Mouse (Mus musculus) urinary bladder, postnatal 4 days (tissue): ENCODE results near the gene Arhgef28.

Experiments used
- DNase-seq, 2 experiments: peaks; one replicate each; pipeline ENCODE4 v3.0.0; 2021 to 2022; ENCODE audit warnings: low spot score in 2 of 2

The Arhgef28 gene

GRCm38 (mm10) chr13:97966077-97966476, 240.2 kb downstream of the Arhgef28 start:
- DNase-seq, result no peak

GRCm38 (mm10) chr13:97964892-97965424, 241.3 kb downstream of the Arhgef28 start:
- no peak for DNase-seq

GRCm38 (mm10) chr13:97960142-97960541, 246.1 kb downstream of the Arhgef28 start:
- no peak for DNase-seq

DNA sequence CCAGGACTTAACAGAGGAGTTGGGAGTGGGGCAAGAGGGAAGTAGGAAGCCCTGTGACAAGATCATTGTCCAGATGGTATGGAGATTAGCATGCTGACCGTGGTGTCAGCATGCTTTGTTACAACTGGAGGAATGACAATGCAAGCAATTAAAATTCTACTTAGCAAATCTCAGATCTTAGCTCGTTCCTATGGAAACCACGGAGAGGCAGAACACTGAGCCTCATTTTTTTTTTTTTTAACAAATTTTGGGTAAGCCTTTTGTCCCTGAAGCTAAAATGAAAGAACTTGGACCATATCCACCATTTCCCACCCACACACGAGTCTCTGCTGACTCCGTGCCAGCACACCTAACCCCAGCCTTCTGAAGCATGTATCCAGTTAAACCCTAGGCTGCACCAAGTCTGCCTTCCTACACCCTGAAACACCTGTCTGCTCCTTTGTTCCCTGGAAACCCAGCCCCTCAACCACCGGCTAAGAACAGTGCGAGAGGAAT, 246.8 kb downstream of the Arhgef28 start:
- DNase-seq, result no peak

DNA sequence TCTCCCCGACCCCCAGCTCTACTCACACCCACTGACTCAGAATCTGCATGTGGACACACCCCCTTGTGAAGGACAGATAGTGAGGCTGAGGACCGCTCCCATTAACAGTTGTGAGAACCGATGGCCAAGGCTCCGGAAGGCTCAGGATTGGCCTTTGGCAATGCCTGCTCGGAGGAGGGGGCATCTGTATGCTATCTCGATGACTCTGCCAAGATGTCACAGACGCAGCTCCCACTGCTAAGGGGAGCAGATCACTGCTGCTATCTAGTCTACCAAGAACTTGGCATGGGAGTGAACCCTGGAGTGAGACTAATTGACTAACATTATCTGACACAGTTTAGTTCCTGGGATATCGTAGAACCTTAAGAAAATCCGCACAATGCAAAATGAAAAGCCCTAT, 250.5 kb downstream of the Arhgef28 start:
- no peak for DNase-seq

DNA sequence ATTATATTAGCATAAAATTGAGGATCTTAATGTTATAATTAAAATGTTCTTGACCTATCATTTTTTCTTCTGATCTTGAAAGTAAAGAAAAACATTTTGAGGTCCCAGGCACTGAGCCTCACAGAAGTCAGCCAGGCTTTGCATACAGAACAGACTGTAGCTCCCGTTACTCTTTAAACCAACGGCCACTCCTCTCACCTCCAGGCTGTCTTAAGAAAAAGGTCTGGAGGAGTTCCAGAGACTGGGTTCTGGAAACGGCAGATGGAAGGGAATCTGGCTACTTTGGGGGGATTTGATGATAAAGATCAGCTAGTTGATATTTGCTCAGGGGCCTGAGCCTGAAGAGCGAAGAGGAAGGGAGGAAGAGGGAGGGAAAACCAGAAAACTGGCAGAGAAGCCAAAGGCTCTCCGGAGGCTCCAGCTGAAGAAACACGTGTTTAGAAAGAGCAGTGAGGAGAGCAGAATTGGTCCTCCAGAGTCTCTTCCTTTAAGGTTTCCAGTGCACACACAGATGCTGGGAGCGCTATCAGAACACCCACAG, 251.2 kb downstream of the Arhgef28 start:
- no peak for DNase-seq

GRCm38 (mm10) chr13:97954051-97954450, 252.2 kb downstream of the Arhgef28 start:
- DNase-seq, result no peak

GRCm38 (mm10) chr13:97953526-97953925, 252.7 kb downstream of the Arhgef28 start:
- DNase-seq, result no peak

GRCm38 (mm10) chr13:97948856-97949255, 257.4 kb downstream of the Arhgef28 start:
- no peak for DNase-seq

DNA sequence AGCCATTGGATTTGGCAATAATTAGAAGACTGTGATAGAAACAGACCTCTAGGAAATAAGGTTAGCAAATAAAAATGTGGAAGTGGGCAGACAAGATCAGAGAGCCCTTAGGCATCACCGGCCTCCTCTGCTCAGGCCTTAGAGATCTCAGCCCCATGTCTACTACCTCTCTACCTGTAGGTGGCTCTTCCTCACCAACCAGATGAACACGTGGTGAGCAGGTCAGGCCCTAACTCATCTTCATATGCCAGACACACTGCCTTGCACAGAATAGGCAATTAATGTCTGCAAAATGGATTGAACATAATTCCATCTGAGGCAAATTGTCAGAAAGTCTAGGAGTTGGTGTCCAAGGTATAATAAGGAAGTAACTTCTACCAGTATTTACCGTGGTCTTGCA, 258.6 kb downstream of the Arhgef28 start:
- no peak for DNase-seq

DNA sequence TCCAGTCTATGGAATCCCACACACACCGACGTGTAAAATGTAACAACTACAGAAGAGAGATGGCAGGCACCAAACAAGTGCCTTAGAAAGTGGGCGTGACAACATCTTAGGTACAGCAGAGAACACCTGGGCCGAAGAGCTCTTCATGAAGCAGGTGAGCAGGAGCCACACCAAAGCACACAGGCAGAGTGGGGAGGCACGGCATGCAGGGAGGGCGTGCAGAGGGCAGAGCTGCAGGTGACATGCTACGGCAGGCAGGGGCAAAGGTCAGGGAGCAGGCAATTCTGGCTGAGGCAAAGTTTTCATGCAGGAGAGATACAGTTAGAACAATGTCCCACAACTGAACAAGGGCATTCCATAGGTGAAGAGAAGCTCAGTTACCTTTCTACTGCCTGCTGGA, 259.8 kb downstream of the Arhgef28 start:
- no peak for DNase-seq

DNA sequence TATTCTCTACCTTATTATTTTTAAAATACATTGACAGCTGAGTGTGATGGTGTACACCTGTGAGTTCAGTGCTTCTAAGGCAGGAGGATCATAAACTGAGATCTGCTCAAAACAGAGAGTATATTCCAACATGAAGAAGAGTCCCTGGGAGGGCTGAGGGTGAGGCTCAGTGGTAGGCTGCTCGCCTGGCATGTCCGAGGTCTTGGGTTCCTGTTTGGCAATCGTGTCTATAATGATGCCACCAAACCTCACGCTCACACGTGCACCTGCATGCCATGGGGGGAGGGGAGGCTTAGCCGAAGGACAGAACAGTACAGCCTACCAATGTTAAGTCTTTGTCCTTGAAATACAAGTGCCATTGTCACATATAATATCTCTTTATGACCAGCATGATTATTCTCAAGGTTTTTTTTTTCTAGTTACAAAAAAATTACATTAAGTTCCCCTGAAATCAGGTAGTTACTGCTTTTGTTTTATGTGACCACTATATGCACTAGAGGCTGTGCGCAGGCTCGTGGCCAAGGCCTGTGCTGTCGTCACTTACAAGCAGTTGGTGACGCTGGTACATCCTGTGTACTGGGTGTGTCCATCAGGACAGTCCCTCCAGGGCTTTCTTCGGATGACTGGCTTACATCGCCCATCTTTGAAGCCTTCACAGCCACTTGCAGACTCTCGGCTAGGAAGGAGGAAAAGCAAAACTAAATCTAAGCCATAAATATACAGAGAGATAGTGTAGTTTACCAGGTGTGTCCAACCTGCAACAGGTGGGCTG, 264.1 kb downstream of the Arhgef28 start:
- DNase-seq, result no peak

GRCm38 (mm10) chr13:97941099-97941498, 265.1 kb downstream of the Arhgef28 start:
- no peak for DNase-seq

DNA sequence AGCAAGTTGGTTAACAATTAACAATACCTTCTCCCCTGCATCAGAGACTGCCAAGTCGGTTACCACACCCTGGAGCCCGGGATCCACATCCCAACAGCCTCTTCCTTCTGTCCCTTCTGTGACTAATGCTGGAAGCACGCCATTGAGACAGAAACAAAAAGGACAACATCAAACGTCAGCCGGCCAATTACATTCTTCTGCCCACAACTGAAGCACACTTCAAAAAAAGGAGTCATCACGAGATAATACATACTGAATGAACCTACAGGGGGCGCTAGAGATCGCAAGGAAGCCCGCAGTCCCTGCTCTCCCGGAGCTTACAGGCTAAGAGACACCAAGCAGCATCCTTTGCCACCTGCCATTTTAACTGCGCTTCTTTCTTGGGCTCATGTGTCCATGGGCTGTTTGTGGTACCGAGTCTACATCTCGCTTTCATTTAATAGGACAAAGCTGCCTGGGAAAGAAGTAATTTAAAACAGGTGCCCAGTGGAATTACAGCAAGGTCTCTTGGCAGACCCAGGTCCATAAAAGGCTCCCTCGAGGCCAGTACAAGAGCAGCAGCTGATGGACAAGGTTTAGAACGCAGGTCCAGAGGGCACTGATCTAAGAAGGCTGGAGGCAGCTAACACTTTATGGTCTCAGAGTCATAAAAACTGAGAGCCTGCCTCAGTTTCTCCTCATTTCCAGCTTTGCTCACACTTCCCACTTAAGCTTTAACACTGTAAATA, 266.6 kb downstream of the Arhgef28 start:
- no peak for DNase-seq

- peak; percentile 76 to 95 for DNase-seq
Measured at GRCm38 (mm10) chr13:97938596-97939297, 267.5 kb downstream of the Arhgef28 start.

GRCm38 (mm10) chr13:97937919-97938318, 268.3 kb downstream of the Arhgef28 start:
- peak in 1 of 2 experiments; percentile 37 for DNase-seq

DNA sequence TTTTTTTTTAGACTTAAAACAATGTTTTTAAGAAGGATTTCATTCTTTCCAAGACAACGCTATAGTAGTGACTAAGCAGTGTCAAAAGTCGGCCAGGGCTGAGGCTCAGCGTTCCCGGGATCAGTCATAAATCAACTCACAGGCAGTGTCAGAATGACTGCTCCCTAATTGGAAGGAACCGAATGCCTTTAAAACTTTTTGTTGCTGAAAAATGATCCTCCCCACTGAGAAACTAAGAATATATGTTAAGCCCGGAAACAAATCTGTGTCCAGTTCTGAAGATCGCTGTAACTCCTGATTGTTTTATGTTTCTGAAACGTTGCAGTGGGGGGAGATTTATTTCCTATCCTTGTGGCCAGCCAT, 278.1 kb downstream of the Arhgef28 start:
- DNase-seq, result no peak

DNA sequence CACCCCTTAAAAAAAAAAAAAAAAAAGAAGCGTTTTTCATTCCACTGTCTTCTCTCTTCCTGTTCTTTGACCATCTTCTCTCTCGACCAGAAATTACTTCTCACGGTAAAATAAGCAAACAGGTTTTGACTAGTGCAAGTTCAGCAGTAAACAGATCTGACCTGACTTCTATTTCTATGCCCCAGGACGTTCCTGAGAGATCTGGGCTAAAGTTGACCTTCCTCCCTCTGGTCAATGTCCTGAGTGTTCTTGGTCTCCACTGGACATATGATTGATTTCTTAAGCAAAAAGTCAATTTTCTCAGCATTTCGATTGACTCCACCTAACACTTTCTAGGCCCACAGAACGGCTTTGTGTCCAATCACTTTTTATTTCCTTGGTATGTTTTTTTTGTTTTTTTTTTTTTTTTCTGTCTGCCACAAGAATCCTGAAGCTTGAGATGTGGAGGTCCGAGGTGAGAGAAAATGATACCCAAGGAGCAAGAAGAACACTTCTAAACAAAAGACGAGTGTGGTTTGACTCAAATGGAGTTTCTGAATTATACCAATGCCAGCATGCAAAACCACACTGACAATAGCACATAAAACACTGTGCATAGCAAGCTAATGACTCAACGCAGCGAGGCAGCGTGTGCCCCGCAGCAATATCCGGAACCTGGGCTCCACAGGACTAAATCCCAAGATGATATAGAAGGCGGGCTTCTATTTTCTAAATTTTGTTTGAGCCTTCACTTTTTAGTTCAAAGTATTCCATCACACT, 278.7 kb downstream of the Arhgef28 start:
- no peak for DNase-seq

DNA sequence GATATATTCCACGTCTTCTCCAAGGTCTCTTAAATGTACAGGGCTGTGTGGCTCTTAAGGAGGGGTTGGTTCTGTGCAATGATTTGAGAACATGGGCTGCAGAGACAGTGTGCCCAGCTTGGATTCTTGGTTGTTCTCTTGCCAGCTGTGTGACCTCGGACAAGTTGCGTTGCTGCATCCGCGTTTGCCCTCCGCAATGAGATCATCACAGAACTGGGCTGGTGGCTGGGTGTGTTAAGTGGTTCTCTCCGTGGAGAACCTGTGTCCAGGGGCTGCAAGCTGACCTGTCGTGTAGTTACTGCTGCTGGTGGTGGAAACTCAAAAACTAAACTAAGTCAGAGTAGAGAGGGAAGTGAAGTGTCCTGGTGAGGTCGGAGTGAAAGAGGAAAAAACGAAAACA, 279.9 kb downstream of the Arhgef28 start:
- DNase-seq, result no peak

DNA sequence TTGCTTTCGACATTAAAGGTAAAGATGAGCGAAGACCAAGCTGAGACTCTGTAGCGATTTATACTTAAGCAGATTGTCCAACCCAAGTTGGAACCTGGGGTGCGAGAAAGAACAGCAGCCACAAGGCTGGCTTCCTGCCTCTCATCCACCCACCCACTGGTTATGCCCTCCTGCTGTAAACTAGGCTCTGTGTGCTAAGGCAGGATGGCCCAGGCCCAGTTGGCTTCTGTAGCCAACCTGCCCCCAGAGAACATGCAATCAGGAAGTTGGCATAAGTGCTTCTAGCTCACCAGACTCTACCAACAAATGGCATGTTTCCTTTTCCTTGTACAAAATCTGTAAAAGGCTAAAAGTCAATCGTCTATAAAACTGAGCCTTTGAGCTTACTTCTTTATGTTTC, 283.2 kb downstream of the Arhgef28 start:
- no peak for DNase-seq

GRCm38 (mm10) chr13:97919590-97919989, 286.6 kb downstream of the Arhgef28 start:
- DNase-seq, result no peak
